ENCODE assay signal across 7 mouse cellular contexts in genomic region chr2:154454605-154455004, GRCm38 (mm10). TPM values are rescaled to one million over a fixed set of nuclear protein-coding genes. Genes with fewer than 3 reads are reported as not detected.
DNase-seq lines count a peak whose midpoint lies in the region; ATAC-seq and TF ChIP-seq lines count a peak whose summit lies in the region.

No protein-coding gene starts in this region.

- H3K9me3 ChIP-seq in liver, embryonic 13.5 days (replicated peaks) = no peaks in the 10 kb centered on the region
- no peaks in the 10 kb centered on the region for H3K9me3 ChIP-seq in liver, postnatal 0 days (ENCODE audit: low read length)
- no peaks in the 10 kb centered on the region for H3K9me3 ChIP-seq in embryonic facial prominence, embryonic 15.5 days (replicated peaks)
- no peaks in the 10 kb centered on the region for H3K9me3 ChIP-seq in stomach, postnatal 0 days (ENCODE audit: control insufficient read depth, low read length)

- TF ChIP-seq CTCF in liver, postnatal 0 days (IDR thresholded peaks at IDR 0.05; ENCODE audit: low read depth) = no peak
- no peak for TF ChIP-seq CTCF in stomach, postnatal 0 days (IDR thresholded peaks at IDR 0.05; ENCODE audit: low read depth)

- H3K4me2 ChIP-seq in liver, embryonic 13.5 days = no peak overlapping the region
- no peak overlapping the region for H3K4me2 ChIP-seq in liver, postnatal 0 days (ENCODE audit: low read depth, low read length)
- H3K4me2 ChIP-seq in embryonic facial prominence, embryonic 15.5 days (replicated peaks) = no peak overlapping the region
- no peak overlapping the region for H3K4me2 ChIP-seq in stomach, postnatal 0 days (replicated peaks; ENCODE audit: low read depth)

- WGBS in liver, embryonic 13.5 days (ENCODE audit: insufficient replicate concordance) = 63% methylated on average over 3 of the region's 3 CpGs
- 71% methylated on average over 3 of the region's 3 CpGs for WGBS in liver, postnatal 0 days (ENCODE audit: insufficient replicate concordance)
- WGBS in embryonic facial prominence, embryonic 15.5 days = 36% methylated on average over 3 of the region's 3 CpGs
- 65% methylated on average over 3 of the region's 3 CpGs for WGBS in stomach, postnatal 0 days

- DNase-seq in liver, embryonic 13.5 days = no peak
- no peak for DNase-seq in liver, postnatal 0 days
- DNase-seq in kidney, postnatal 4 days = peak; percentile 34 to 61
- no peak for DNase-seq in stomach, postnatal 0 days (ENCODE audit: low spot score)
- no peak for DNase-seq in ovary, adult 18-20 months (ENCODE audit: low spot score)

- H3K27ac ChIP-seq in liver, embryonic 13.5 days = peak overlapping the region; percentile 61
- no peak overlapping the region for H3K27ac ChIP-seq in liver, postnatal 0 days (ENCODE audit: low read depth)
- peak overlapping the region; percentile 65; the same call in 1 of the 2 replicates for H3K27ac ChIP-seq in embryonic facial prominence, embryonic 15.5 days (replicated peaks)
- H3K27ac ChIP-seq in stomach, postnatal 0 days (replicated peaks) = 0 out of 2 replicates have a peak overlapping the region, but pooled peaks have one; percentile 4

- H3K27me3 ChIP-seq in liver, embryonic 13.5 days = no peaks in the 10 kb centered on the region
- no peaks in the 10 kb centered on the region for H3K27me3 ChIP-seq in liver, postnatal 0 days (ENCODE audit: insufficient read depth, low read length)
- H3K27me3 ChIP-seq in embryonic facial prominence, embryonic 15.5 days = no peaks in the 10 kb centered on the region
- no peaks in the 10 kb centered on the region for H3K27me3 ChIP-seq in stomach, postnatal 0 days (ENCODE audit: control insufficient read depth, insufficient read depth, low read length)

- ATAC-seq in liver, embryonic 13.5 days (ENCODE audit: low read depth) = no peak
- no peak for ATAC-seq in liver, postnatal 0 days
- ATAC-seq in embryonic facial prominence, embryonic 15.5 days (ENCODE audit: insufficient number of reproducible peaks, low FRiP score, low TSS enrichment, low read depth) = no peak
- ATAC-seq in stomach, postnatal 0 days (ENCODE audit: low FRiP score, low TSS enrichment) = no peak
- no peak for ATAC-seq in erythroid progenitor cell, adult 5-6 weeks (replicated peaks; ENCODE audit: low FRiP score, poor library complexity, severe bottlenecking)

- H3K4me1 ChIP-seq in liver, embryonic 13.5 days (replicated peaks) = peaks cover 42% of the 10 kb centered on the region
- peaks cover 12% of the 10 kb centered on the region; the same call in 1 of the 2 replicates for H3K4me1 ChIP-seq in liver, postnatal 0 days (ENCODE audit: insufficient read depth)
- peaks cover 23% of the 10 kb centered on the region for H3K4me1 ChIP-seq in embryonic facial prominence, embryonic 15.5 days
- no peaks in the 10 kb centered on the region for H3K4me1 ChIP-seq in stomach, postnatal 0 days (replicated peaks; ENCODE audit: control insufficient read depth, insufficient read depth)

- TF ChIP-seq EP300 in liver, postnatal 0 days (IDR thresholded peaks at IDR 0.05; ENCODE audit: low read depth) = no peak
- no peak for TF ChIP-seq EP300 in stomach, postnatal 0 days (optimal IDR thresholded peaks at IDR 0.05)

- H3K36me3 ChIP-seq in liver, embryonic 13.5 days = 0 out of 2 replicates have a peak, but pooled peaks cover 3% of the 10 kb centered on the region
- H3K36me3 ChIP-seq in liver, postnatal 0 days (replicated peaks; ENCODE audit: insufficient read depth, low read length) = no peaks in the 10 kb centered on the region
- H3K36me3 ChIP-seq in embryonic facial prominence, embryonic 15.5 days = 0 out of 2 replicates have a peak, but pooled peaks cover 5% of the 10 kb centered on the region
- no peaks in the 10 kb centered on the region for H3K36me3 ChIP-seq in stomach, postnatal 0 days (ENCODE audit: control insufficient read depth, insufficient read depth, low read length)

- no peak overlapping the region for H3K4me3 ChIP-seq in liver, embryonic 13.5 days (replicated peaks)
- no peak overlapping the region for H3K4me3 ChIP-seq in liver, postnatal 0 days (ENCODE audit: low read depth, low read length)
- no peak overlapping the region for H3K4me3 ChIP-seq in embryonic facial prominence, embryonic 15.5 days (replicated peaks)
- H3K4me3 ChIP-seq in stomach, postnatal 0 days (ENCODE audit: low read depth, low read length) = no peak overlapping the region

- H3K9ac ChIP-seq in liver, embryonic 13.5 days = no peak overlapping the region
- no peak overlapping the region for H3K9ac ChIP-seq in liver, postnatal 0 days (replicated peaks)
- H3K9ac ChIP-seq in embryonic facial prominence, embryonic 15.5 days = no peak overlapping the region
- H3K9ac ChIP-seq in stomach, postnatal 0 days (ENCODE audit: low read length) = no peak overlapping the region

RNA-seq across cellular contexts. Expression of gene Cbfa2t2, which starts 18.3 kb away (rescaled TPM):
- 8.4 and 9.6 TPM in 2 replicates for polyA plus RNA-seq in liver, embryonic 13.5 days (2015; fragmentation: Nextera tagmentation; extraction: Ambion mirVana)
- polyA plus RNA-seq in liver, postnatal 0 days (2015; fragmentation: Nextera tagmentation; extraction: Ambion mirVana) = 3.9 and 6.0 TPM in 2 replicates
- polyA plus RNA-seq in embryonic facial prominence, embryonic 15.5 days (2015; fragmentation: Nextera tagmentation; extraction: Ambion mirVana) = 40.9 and 43.6 TPM in 2 replicates
- polyA plus RNA-seq in stomach, postnatal 0 days (2015; fragmentation: Nextera tagmentation; extraction: Ambion mirVana) = 10.3 and 10.4 TPM in 2 replicates
- 9.6 and 28.1 TPM in 2 replicates for total RNA-seq in erythroid progenitor cell, adult 5-6 weeks (2015; ENCODE audit: low replicate concordance)
- 6.5 and 14.1 TPM in 2 replicates for total RNA-seq in erythroid progenitor cell, adult 5-6 weeks (2017; ENCODE audit: low replicate concordance)

RNA-seq across cellular contexts. Expression of gene Snta1, which starts 46.7 kb away (rescaled TPM):
- 1.7 and 2.0 TPM in 2 replicates for polyA plus RNA-seq in liver, embryonic 13.5 days (2015; fragmentation: Nextera tagmentation; extraction: Ambion mirVana)
- polyA plus RNA-seq in liver, postnatal 0 days (2015; fragmentation: Nextera tagmentation; extraction: Ambion mirVana) = 4.7 and 6.0 TPM in 2 replicates
- polyA plus RNA-seq in embryonic facial prominence, embryonic 15.5 days (2015; fragmentation: Nextera tagmentation; extraction: Ambion mirVana) = 12.1 and 12.8 TPM in 2 replicates
- polyA plus RNA-seq in stomach, postnatal 0 days (2015; fragmentation: Nextera tagmentation; extraction: Ambion mirVana) = 6.7 and 7.2 TPM in 2 replicates
- total RNA-seq in erythroid progenitor cell, adult 5-6 weeks (2015; ENCODE audit: low replicate concordance) = not detected in 2 replicates
- 1.0 and 1.8 TPM in 2 replicates for total RNA-seq in erythroid progenitor cell, adult 5-6 weeks (2017; ENCODE audit: low replicate concordance)

Comparison
In these comparisons a context has a peak if more than half of its experiments do, and no peak if none do; other contexts are left out.
1. DNase-seq: peak in kidney, postnatal 4 days (2 of 2); none in liver, embryonic 13.5 days (single experiment), liver, postnatal 0 days (single experiment), stomach, postnatal 0 days (single experiment) and ovary, adult 18-20 months (single experiment).